Mouse (Mus musculus) small intestine, adult 2 months (tissue): ENCODE results near the gene Cpeb1. TPM values are rescaled to one million over a fixed set of nuclear protein-coding genes. Genes with fewer than 3 reads are reported as not detected.

ENCODE experiments used
- H3K27ac ChIP-seq: fragments of 200-500 bp; 2 replicates; pipeline ENCODE4 v1.5.1; 2012; ENCODE audit warnings: low read depth, low read length, control low read depth, inconsistent platforms; ENCODE audit not compliant: insufficient read depth
- H3K27me3 ChIP-seq: fragments of 200-500 bp; 2 replicates; pipeline ENCODE4 v1.6.1; 2012; ENCODE audit warnings: mild to moderate bottlenecking, moderate library complexity, low read length, inconsistent platforms; ENCODE audit not compliant: control insufficient read depth, insufficient read depth
- H3K36me3 ChIP-seq: fragments of 200-500 bp; 2 replicates; pipeline ENCODE4 v1.6.1; 2012; ENCODE audit warnings: mild to moderate bottlenecking, low read length, control low read depth, inconsistent platforms; ENCODE audit not compliant: control insufficient read depth, insufficient read depth
- H3K4me1 ChIP-seq: fragments of 200-500 bp; 2 replicates; pipeline ENCODE4 v1.6.1; 2012; ENCODE audit warnings: low read length, inconsistent platforms, mixed read lengths; ENCODE audit not compliant: control insufficient read depth, insufficient read depth, insufficient read length
- H3K4me3 ChIP-seq: fragments of 200-500 bp; 2 replicates; pipeline ENCODE4 v1.5.1; 2012; ENCODE audit warnings: low read depth, mild to moderate bottlenecking, control low read depth, inconsistent platforms, low read length, moderate library complexity
- CTCF ChIP-seq: fragments of 200-500 bp; IDR thresholded peaks from 2 replicates; pipeline ENCODE4 v1.5.1; 2012; ENCODE audit warnings: low read depth, mild to moderate bottlenecking, control low read depth, inconsistent platforms, low read length, moderate library complexity, mixed read lengths; ENCODE audit not compliant: insufficient replicate concordance, insufficient read length; ENCODE audit errors: extremely low read depth
- POLR2A ChIP-seq: fragments of 200-500 bp; IDR thresholded peaks from 2 replicates; pipeline ENCODE4 v1.6.1; 2012; ENCODE audit warnings: low read depth, mild to moderate bottlenecking, control low read depth, inconsistent platforms, low read length, moderate library complexity
- WGBS: fragments of 180-500 bp; shearing (Covaris S2); methylation state at CpG from one replicate; pipeline ENCODE4 v1.1.7; 2018; 5-methylcytosine and 5-hydroxymethylcytosine counted together
- polyA plus RNA-seq: library from polyadenylated mRNA; depleted of rRNA; stranded (reverse); fragments of >200 nt; gene quantifications from 2 replicates; pipeline ENCODE4 v1.2.3, GENCODE M21; 2012; rRNA removed

The Cpeb1 gene
- polyA plus RNA-seq, 1 experiment: 0.28 TPM

DNA sequence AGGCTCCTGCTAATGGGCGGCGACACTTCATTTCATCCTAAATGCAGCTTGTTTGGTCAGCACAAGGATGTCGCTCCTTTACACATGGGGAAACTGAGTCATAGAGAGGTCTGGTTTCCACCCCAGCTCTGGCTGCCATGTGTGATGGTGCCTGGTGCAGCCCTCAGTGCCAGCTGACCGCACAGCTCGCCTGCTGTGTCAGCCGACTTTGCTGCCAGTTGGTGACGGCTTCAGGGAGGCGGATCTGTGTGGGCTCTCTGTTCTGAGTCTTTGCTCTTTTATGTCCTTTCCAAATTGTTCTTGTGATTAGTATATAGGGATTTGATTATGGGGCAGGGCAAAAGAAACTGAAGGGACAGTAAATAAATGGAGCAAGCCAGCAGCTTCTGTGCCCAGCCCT, 147.5 kb downstream of the Cpeb1 start:
- Histone ChIP-seq H3K36me3 (no peaks in the 10 kb centered on the region), H3K4me1 (peaks cover 2% of the 10 kb centered on the region; the same call in 1 of the 2 replicates), H3K27ac (no peak overlapping the region), H3K27me3 (no peaks in the 10 kb centered on the region), H3K4me3 (no peak overlapping the region)
- 87% methylated on average over 8 of the region's 8 CpGs for WGBS
- no peak for TF ChIP-seq CTCF
- TF ChIP-seq POLR2A: no peak

GRCm38 (mm10) chr7:81304675-81305074, 150.6 kb downstream of the Cpeb1 start:
- no peak for TF ChIP-seq CTCF
- TF ChIP-seq POLR2A: no peak
- Histone ChIP-seq H3K27ac (no peak overlapping the region), H3K4me3 (no peak overlapping the region), H3K36me3 (no peaks in the 10 kb centered on the region), H3K27me3 (no peaks in the 10 kb centered on the region), H3K4me1 (peaks cover 2% of the 10 kb centered on the region; the same call in 1 of the 2 replicates)
- 86% methylated on average over 5 of the region's 5 CpGs for WGBS

DNA sequence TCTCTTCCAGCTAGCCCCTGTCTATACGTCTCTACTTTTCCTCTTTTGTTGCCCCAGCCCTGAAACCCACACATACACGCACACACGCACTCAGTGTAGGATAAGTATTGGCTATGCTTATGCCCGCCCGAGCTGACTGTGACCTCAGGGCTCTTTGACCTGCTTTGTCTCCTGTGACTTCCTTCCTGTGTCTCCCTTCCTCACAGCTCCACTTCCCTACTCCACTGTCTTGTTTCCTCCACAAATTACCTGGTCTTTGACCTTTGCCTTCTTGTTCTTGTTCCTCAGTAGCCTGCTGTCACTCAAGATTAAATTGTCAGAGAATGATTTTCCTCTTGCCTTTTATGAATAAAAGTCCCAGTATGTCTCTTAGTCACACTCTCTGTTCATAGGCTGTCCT, 151.2 kb downstream of the Cpeb1 start:
- no peaks in the 10 kb centered on the region for H3K36me3 ChIP-seq
- H3K4me3 ChIP-seq: no peak overlapping the region
- TF ChIP-seq CTCF (no peak), POLR2A (no peak)
- no peak overlapping the region for H3K27ac ChIP-seq
- no peaks in the 10 kb centered on the region for H3K27me3 ChIP-seq
- H3K4me1 ChIP-seq: peaks cover 2% of the 10 kb centered on the region; the same call in 1 of the 2 replicates
- WGBS: 71% methylated on average over 5 of the region's 5 CpGs

- H3K4me1 ChIP-seq: peaks cover 2% of the 10 kb centered on the region; the same call in 1 of the 2 replicates
- H3K4me3 ChIP-seq: no peak overlapping the region
- 72% methylated on average over 2 of the region's 2 CpGs for WGBS
- H3K27me3 ChIP-seq: no peaks in the 10 kb centered on the region
- no peak overlapping the region for H3K27ac ChIP-seq
- TF ChIP-seq CTCF (peak; percentile 50; the same call in 1 of the 2 replicates), POLR2A (no peak)
- no peaks in the 10 kb centered on the region for H3K36me3 ChIP-seq
These were observed 151.6 kb downstream of the Cpeb1 start for GRCm38 (mm10) chr7:81303682-81304081.

DNA sequence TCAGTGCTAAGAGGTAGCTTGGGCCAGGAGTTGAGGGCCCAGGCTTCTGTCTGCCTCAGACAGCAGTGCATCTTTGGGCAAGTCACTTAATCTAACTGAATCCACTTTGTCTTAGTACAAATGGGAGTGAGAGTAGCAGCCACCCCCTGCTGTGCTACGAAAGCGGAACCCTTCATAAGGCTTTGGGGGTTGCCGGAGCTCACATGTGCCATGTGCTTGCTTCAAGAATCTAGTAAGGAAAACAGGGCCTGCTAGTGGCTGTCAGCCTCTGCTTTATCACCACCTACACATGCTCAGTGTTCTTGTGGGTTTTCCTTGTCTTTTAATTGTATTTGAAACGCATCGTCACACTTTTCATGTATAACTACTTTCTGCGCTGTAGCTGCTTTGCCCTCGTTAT, 153.9 kb downstream of the Cpeb1 start:
- TF ChIP-seq POLR2A (no peak), CTCF (no peak)
- no peak overlapping the region for H3K4me3 ChIP-seq
- no peak overlapping the region for H3K27ac ChIP-seq
- no peaks in the 10 kb centered on the region for H3K36me3 ChIP-seq
- no peaks in the 10 kb centered on the region for H3K27me3 ChIP-seq
- WGBS: 96% methylated on average over 7 of the region's 7 CpGs
- H3K4me1 ChIP-seq: peaks cover 2% of the 10 kb centered on the region; the same call in 1 of the 2 replicates

DNA sequence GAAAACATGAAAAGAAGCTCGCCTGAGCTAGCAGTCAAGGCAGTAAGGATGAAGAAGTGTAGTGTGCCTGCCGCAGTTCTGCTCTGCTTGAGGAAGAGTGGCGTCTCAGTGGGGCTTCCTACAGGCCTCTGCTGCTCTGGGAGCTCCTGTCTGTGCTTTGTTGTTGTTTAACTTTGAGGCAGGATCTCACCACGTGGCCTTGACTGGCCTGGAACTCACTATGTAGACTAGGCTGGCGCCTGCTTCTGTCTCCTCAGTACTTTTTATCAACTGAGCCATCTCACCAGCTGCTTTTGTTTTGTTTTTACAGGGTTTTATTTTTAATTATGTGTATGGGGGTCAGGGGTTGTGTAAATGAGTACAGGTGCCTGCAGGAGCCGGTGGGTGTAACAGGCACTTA, 157.1 kb downstream of the Cpeb1 start:
- Histone ChIP-seq H3K36me3 (no peaks in the 10 kb centered on the region), H3K27ac (no peak overlapping the region), H3K4me1 (no peaks in the 10 kb centered on the region), H3K27me3 (no peaks in the 10 kb centered on the region), H3K4me3 (no peak overlapping the region)
- 49% methylated on average over 6 of the region's 6 CpGs for WGBS
- no peak for TF ChIP-seq CTCF
- no peak for TF ChIP-seq POLR2A

Other genes starting within 250 kb of the Cpeb1 start
- 3.2 and 3.5 TPM in 2 replicates for gene Pde8a, start 241.9 kb downstream of the Cpeb1 start, polyA plus RNA-seq
- gene Rps17, start 110.2 kb downstream of the Cpeb1 start, polyA plus RNA-seq: 571 and 823 TPM in 2 replicates
- gene Ap3b2, start 38.5 kb upstream of the Cpeb1 start, polyA plus RNA-seq: 0.89 and 1.4 TPM in 2 replicates
- not detected in 2 replicates for gene BC048679, start 42.8 kb upstream of the Cpeb1 start, polyA plus RNA-seq
- 0.06 and 0.08 TPM in 2 replicates for gene Fsd2, start 111.5 kb upstream of the Cpeb1 start, polyA plus RNA-seq
- gene Whamm, start 115.8 kb upstream of the Cpeb1 start, polyA plus RNA-seq: 17.5 and 34.0 TPM in 2 replicates